Mouse (Mus musculus) right cerebral cortex, postnatal 25 days (tissue): ENCODE data around the gene Neurog1.
A peak's percentile ranks its signal among the peaks of the same experiment; 100 is the strongest.

Source experiments
- DNase-seq: peaks from one replicate; pipeline ENCODE4 v3.0.0; 2022

Neurog1 gene

DNA sequence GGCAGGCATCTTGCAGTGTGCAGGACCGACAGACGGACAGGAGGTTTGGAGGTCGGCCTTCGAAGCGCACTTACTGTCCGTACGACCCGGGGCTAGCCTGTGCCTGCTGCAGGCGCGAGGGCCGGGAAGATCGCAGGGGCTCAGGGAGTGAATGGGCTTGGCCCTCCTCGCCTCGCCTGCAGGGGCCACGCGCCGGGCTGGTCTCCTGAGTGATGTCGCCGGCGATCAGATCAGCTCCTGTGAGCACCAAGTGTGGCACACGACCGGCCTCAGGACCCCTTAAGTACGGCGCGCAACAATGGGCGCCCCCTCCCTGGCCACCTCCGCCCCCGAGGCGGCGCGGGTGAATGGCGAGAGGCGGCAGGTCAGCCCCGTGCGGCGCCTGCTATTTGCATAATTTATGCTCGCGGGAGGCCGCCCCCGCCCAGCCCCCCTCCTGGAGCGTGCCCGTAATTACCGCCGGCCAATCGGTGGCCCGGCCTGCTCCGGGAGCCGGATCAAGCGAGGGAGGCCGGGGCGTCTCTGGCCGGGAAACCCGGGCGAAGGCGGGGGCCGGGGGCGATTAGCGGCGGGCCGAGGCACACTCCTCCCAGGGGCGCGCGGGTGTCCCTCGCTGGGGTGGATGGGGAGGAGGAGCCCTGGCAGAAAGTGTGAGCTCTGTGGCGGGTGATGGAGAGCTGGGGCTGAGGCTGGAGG lies at the start of gene Neurog1:
Neurog1 (minus strand) TSS at position 240 of the 696 bp plus-strand sequence.
- peak; percentile 48 for DNase-seq

DNA sequence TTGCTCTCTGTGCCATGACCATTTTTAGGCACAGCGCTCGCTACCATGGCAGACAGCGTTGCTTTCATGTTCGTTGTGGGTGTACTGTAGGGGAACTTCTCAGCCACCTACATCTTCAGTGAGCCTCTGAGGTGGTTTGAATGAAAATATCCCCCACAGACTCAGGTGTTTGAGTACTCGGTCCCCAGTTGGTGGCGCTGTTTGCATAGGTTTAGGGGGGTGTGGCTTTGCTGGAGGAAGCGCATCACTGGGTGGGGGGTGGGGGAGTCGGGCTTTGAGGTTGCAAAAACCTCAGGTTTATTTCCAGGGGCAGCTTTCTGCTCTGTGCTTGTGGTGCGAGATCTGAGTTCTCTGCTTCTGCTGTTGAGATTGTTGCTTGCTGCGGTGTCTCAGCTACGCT lies 47.4 kb upstream of the Neurog1 start:
- no peak for DNase-seq

DNA sequence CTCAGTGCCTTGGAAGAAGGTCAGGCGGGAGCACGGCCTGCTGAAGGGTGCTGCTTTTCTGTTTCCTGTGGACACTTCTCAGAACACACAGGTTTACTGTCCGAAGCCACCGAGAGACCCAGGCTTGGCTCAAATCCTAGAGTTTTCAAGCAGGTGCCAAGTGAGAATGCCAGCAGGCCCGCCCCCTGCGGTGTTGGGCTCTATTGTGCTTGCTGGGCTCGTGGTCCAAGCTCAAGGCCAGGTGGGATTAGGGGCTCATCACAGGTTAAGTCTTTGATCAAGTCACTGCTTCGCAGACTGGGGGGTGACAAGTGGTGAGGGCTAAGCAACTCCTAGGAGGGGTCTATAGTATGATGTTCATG lies 44.7 kb upstream of the Neurog1 start:
- DNase-seq = no peak

DNA sequence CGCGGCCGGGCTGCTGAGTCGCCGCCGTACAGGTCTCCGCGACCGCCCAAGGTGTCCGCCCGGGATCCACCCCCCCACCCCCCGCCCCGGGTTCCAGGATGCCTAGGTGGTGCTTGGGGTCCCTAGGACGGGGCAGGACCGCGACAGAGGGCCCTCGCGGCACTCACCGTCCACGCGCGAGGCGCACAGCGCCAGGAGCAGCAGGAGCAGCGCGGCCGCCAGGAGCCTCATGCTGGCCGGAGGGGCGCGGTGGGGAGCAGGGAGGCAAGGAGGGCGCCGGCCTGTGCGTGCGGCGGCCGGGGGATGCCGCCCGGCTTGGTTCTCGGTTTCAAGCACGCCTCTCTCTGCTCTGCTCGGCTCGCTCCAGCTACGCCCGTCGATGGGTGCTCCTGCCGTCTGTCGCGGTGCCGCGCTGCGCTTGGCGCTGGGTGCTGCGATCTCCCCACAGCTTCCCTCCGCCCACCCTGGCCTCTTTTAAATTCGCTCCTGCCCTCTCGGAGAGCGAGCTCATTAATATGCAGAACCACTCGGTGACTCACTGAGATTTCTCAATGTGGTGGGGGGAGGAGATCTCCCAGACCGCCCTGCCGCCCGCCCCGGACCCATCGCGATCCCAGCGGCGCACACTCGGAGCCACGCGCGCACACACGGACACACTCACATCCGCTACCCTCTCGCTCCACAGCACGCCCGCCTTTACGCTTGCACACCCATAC lies 44.1 kb upstream of the Neurog1 start, which contains the start of gene Cxcl14:
Cxcl14 (minus strand) TSS at position 609 of the 716 bp plus-strand sequence.
- DNase-seq = peak; percentile 50

DNA sequence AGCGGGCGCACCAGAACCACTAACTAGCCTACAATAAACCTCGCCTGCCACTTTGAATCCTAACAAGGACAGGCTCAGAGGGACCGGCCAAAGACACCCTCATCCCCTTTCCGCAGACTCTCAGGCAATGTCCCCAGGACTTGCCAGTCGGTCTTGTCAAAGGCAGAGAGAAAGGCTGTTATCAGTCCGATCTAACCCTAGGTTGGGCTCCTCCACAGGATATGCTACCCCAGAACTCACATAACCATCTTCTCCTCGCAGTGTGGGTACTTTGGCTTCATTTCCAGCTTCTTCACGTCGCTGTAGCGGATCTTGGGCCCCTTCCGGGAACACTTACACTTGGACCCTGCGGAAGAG lies 43.6 kb upstream of the Neurog1 start:
- DNase-seq = no peak

DNA sequence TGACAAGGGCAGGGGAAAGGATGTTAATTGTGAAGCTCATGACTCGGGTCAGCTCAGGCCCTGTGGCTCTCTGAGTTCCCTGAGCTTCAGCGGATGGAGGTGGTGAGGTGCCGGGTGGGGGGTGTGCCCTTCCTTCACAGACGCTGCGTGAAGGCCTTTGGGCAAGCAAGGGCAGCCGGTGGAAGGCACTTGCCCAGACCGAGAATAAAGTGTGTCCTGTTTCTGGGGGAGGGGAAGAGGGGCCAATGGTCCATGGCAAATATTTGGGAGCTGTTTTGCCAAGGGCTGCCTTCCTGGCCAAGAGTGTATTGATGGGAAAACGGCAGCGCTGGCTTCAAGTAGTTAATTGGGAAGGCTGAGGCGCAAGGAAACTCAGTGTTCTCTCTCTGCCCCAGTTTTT lies 42.9 kb upstream of the Neurog1 start:
- peak; percentile 19 for DNase-seq

DNA sequence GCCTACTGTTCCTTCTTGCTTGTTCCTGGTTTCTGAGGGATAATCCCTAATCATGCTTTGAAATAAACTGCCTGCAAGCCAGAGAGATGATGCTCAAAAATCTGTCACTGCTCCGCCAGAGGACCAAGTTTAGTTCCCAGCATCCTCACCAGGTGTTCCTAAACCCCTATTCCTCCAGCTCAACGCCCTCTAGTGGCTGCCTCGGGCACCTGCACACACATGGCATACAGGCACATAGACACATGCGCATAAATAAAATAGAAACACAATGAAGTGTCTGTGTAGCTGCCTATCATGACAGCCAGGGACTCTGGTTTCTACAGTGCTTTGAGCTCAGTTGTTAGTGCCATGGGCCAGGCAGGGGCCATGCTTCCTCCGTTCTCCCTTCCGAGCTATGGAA lies 38.0 kb upstream of the Neurog1 start:
- DNase-seq = no peak

DNA sequence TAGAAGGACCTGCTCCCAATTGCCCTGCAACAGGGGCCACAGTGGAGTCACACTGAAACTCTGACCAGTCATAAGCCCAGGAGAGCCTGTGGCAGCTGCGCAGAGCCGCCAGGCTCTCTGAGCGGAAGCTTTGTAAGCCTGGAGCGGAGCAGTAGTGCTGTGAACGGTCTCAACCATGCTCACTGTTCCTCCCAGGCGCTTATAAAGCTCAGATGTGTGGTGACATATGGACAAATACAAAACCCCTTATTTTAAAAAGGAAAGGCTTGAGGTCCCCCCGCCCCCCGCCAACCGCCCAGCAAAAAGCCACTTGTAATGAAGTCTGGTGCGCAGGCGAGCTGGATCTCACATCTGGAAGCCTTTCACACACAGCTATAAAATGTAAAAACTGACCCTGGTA lies 37.3 kb upstream of the Neurog1 start:
- DNase-seq = no peak

DNA sequence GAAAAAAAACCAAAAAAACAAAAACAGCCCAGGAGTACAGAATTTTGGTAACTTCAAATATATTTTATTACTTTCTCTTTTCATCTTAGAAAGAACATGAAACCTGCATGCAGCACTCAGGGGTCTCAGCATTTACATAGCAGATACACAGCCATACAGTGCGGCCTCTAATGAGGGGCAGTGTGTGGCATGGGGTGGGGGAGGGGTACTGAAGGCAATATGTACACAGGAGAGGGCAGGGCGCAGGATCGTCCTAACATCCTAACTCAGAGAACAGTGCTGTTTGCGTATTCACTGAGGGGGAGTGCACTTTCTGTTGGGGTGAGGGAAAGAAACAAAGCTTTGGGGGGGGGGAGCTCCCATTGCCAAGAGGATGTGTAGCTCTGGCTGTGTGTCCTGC lies 36.6 kb upstream of the Neurog1 start:
- no peak for DNase-seq

DNA sequence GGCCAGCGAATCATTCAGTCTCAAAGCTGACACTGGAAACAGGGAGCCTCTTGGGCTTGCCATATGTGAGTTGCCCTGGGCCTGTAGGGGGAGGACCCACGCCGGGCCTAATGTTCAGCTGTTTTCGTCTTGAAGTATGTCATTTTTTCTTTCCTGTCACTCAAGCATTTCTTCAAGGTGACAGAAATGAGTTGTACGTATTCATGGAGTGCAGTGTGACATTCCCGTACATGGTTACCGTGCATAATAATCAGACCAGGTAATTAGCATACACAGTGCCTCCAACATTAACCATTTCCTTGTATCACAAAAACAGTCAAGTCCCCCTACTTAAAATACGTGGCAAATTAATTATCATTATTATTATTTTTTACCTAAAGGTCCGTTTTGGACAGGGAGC lies 35.1 kb upstream of the Neurog1 start:
- no peak for DNase-seq

DNA sequence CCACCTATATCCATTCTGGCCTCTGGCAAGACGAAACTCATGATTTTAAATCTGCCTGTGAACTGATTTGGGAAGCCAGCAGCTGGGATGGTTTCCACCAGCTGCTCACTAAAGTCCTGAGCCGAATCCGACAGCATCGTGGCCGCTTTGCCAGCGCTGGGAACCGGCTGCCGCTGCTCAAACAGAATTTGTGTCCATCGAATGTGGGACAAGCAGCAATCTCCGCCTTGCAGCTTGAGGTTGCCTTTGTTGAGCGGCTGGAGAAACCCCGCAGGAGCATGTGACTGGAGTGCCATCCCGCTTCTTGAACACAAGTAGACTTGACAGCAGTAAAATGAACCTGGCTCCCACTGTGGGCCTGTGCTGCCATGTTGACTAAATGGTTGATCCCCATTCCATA lies 31.4 kb upstream of the Neurog1 start:
- DNase-seq = no peak

DNA sequence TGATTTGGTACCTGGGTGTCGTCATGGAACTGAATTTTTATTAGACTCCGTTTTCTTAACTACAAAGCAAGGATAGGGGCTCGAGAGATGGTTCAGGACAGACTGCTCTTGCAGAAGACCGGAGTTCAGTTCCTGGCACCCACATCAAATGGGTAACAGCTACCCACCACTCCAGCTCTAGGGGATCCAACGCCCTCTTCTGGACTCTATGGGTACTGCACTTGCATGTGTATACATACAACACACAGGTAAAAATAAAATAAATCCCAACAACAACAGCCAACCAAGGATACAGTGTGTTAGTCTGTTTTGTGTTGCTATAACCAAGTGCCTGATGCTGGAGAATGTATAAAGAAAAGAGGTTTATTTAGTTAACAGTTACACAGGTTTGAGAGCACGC lies 28.4 kb upstream of the Neurog1 start:
- DNase-seq = no peak

DNA sequence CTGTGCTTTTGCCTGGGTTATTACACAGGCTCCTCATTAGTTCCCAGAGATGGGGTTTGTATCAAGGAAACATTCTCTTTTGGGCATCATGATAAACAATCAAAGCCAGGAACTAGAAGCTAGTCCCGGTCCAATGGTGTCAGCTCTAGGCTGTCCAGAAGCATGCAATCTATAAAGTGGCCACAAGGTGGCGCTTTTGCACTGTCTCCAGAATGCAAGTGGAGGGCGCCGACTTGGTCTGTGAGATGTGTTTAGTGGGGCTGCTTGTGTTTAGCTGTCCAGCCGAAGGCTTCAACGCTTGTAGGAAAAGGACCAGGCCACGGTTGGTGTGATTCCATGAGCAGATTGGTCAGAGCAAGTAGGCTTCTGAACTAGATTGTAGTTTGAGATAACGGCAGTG lies 27.5 kb upstream of the Neurog1 start:
- DNase-seq = peak; percentile 79

DNA sequence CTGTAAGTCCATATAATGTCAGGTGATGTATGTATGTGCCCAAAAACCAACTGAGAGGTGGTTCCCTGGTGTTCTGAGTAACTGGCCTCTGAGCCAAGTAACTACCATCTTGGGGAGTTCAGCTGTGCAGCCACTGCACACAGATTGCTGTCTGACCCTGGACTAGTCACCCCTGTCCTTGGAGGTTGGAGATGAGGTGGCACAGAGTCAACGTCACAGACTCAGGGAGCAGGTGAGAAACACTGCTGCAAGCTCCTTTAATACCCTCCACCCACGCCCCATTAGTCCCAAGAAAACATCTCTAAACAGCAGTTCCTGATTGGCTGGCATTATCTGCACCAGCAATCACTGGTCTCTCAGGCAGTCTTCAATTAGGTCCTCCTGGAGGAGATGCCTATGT lies 23.2 kb upstream of the Neurog1 start:
- no peak for DNase-seq

DNA sequence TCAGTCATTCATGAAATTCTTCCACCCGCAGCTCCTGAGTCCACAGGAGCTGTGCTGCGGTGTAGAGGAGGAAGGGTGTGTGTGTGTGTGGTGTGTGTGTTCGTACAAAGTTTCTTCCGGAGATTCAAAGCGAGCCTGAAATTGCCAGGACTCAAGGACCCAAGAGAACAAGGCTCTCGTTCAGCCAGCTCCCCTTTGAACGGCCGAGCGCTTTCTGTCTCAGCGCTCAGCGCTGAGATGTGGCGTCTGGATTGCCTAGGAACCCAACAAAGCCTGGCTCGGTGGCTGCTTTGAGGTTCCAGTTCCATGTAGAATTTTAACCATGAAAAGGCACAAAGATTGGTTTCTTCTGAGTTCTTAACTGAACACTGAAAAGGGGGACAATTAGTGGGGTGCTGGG lies 18.2 kb upstream of the Neurog1 start:
- no peak for DNase-seq

DNA sequence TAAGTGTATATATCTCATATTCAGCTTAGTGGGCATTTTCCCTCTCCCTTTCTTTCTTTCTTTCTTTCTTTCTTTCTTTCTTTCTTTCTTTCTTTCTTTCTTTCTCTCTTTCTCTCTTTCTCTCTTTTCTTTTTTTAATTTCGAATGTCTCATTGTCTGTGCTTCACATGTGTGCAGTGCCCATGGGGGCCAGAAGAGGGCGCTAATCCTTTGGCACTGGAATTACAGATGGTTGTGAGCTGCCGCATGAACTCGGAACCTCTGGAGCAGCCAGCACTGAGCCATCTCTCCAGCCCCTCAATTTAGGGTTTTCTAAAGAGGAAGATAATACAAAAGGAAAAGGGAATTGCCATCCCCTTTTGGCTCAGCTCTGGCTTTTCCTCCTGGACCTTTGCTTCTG lies 15.4 kb upstream of the Neurog1 start:
- no peak for DNase-seq

DNA sequence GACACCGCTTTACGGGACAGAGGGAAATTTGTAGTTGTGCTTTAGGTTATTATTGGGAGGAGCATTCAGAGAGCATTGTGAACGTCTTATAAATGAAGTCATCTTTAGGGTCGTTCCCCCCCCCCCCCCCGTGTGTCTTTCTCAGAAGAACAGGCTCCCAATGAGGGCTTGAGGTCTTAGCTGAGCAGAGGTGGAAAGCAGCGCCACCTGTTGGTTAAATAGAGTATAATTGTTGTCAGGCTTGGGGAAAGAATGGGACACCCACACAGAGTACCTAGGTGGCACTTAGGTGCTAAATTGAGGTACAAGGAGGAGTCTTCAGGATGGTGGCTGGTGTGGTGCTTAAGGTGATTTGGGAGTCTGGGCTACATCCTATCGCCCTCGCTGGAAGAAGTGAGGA lies 14.5 kb upstream of the Neurog1 start:
- no peak for DNase-seq

DNA sequence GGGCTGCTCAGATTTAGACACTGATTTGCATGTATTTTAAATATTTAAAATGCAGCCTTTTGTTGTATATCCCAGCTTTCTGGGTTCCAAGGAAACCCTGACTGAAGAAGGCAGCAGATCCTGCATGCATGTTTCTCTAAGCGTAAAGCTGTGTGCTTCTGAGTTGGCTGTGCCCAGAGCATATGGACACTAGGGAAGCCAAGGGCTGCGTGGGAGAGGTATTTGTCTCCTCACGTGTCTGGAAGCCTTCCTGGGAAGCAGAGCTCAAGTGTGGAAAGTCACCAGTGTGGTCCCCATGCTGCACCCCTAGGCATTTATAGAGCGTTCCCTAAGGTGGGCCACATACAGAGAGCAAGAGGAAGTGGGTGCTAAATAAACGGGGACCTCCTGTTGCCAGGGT lies 13.7 kb upstream of the Neurog1 start:
- peak; percentile 54 for DNase-seq

DNA sequence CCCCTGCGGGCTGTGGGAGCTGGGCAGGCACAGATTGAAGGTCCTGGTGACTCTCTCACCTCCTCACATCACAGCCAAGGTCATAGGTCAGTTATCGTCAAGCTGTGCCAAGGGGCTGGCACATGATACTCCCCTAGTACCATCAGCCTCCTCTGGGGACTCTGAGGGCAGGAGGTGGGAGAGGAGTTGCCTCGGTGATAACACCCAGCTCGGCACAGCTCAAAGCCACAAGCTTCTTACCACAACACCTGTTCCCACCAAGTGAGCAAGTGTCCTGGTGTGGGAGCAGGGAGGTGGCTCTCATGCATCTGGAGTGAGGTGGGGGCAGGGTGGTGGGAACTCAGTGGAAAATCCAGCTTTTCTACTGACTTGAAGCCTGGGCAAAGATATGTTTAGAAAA lies 10.3 kb upstream of the Neurog1 start:
- no peak for DNase-seq

DNA sequence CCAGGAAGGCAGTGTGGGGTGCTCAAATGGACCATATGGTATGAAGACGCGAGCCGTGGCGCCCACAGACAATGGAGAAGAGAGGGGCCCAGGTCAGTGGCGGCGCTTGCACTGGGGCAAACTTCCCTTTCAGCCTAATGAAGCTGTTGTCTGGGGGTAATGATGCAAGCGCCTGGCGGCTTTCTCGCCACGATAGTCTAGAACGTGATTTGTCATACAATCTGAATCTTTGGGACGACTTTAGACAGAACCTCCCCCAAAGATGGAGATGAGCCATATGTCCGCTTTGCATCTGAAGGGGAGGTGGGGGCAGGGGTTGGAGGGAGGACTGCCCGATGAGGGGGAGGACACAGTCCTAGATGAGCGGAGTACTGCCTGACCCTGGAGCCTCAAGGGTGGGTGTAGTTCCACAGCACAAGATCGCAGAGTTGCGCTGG lies 8.4 kb upstream of the Neurog1 start:
- no peak for DNase-seq

DNA sequence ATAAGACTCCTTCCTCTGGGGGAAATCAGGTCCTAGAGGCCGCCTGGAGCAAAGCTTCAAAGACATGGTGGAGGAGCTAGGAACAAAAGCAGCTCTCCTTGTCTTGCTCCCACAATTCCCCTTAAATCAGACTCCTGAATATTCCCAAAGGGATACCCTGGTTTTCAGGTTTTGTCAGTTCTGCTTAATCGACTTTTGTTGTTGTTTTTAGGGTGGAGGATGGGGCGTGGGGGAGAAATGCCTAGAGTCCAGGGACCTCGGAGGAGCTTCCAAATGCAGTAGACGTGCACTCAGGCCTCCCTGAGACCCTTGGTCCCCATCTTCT lies 7.9 kb upstream of the Neurog1 start:
- DNase-seq = no peak

DNA sequence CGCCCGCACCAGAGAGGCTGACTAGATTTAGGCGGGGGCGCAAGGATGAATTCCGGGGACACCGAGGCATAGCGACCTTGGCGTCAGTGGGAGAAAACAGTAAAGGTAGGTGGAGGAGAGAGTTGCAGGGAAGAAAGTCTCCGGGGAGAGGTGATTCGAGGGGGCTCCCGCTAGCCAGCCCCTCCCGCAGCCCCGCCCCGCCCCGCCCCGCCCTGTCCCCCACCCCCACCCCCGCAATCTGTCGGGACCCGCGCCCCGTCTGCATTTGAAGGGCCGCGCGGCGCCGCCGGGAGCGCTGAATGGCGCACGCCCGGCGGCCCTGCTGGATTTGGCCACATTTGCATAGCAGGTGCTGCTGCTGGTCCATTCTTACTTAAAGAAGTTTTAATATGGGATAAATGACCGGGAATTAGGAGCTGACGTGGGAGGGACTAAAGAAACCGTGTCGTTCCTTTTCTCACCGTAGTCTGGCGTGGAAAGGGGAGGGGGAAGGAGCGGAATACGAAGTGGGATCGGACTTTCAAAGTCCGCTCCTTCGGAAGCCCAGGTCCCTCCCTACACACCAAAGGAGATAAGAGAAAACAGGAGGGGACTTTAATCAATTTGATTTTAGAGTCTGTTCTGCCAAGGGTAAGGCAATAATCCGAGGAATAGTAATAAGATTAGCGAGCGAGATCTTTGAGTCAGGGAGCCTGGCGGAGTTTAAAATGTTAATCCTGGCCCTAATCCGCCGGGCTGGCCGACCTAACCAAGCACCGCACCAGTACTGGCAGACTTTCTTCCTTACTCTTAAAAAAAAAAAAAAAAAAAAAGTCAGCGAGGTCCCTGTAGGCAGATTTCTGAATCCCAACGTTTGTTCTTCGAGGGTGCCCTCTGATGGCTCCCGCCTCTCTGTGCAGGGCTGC lies 7.3 kb upstream of the Neurog1 start:
- DNase-seq = no peak

DNA sequence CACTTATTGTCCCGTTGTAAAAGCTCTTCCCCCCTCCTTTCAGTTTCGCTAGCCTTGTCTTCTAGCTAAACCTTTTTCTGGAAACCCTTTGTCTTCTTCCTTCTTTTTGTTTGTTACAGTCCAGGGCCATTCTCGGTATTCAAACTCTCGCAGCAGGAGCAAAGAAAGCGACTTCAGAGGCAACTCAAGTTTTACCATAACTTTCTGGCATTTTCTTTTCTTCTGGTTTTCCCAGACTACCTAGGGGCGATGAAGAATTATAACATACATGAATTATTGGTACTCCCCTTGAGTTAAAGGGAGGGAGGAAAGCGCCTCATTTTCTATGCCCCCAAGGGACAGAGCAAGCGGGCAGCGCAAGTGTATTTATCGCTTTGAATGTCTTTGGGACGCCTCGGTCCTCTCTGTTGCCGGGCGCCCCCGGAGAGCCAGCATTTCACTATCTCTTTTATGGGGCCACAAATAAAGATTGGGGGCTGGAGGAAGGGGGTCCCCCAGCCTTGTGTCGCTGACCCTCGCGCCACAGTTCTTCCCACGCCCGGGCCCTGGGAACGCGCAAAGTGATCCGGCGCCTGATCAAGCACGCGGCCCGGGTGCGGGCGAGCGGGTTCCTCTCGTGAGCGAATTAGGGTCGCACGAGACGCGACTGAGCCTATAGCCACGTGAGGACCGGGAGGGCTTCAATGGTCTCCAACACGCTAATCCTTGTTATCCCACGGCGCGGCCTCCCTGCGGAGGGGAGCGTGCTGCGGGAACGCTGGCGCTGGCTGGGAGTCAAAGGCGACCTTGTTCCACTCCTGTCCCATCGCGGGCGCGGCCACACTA lies 6.4 kb upstream of the Neurog1 start:
- no peak for DNase-seq
